Mouse (Mus musculus) telencephalon, adult 2 months (tissue): ENCODE data around the gene Dnajc22.

ENCODE experiments used
- DNase-seq: peaks from one replicate; pipeline ENCODE4 v3.0.0-alpha.2; 2011; ENCODE audit warnings: low read depth, low spot score

Gene Dnajc22

GRCm38 (mm10) chr15:99087253-99088075 is 5.5 kb upstream of the Dnajc22 start, which contains the start of gene C1ql4:
Gene C1ql4 (minus strand): TSS chr15:99087817.
- DNase-seq: no peak

- no peak for DNase-seq
Measured at GRCm38 (mm10) chr15:99088292-99088691, 4.7 kb upstream of the Dnajc22 start.

DNA sequence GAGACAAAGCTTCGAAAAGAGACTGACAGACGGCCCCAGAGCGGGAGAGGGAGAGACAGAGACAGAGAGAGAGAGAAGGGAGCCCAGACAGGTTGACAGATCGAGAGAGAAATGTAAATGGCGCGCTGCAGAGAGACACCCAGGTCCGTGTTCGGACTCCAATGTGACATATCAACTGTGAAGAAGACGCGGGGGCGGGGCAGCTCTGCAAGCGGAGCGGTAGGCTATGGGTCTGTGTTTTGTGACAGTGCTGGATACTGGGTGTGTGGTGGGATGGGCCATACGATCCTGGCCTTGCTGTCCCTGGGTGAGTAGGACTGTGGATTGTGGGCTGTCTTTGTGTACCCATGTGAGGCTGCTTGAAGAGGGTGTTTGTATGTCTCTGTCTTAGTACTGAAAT is 3.9 kb upstream of the Dnajc22 start:
- DNase-seq: no peak

GRCm38 (mm10) chr15:99093291-99094258 is 605 bp downstream of the Dnajc22 start:
- DNase-seq: no peak

DNA sequence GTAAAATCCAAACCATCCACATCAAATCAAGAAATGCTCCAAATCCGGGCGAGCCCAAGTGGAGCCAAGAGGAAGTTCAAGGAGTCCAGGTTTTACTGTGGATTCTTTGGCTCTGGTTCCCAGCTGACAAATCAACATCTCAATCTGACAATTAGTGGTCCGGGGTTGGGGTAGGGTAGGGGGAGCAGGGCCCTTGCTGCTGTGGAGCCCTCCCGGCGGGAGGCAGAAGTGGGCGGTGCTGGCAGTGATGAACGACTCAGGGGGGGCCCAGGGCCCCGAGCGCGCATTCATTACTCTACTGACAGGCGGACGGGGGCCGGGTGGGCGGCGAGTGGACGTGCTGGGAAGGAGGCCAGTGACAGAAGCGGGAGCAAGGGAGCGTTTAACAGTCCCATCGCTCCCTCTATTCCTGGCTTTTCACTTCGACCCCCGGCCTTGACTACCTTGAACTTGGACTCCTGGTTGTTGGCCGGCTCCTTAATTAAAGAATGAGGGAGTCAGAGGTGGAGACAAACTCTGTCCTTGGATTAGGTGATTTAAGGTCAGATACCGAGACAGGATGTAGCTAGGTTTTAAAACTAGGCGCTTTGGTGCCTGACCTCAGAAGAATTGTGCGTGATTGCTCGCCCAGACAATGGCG is 1.8 kb downstream of the Dnajc22 start:
- no peak for DNase-seq

- DNase-seq: no peak
Measured at GRCm38 (mm10) chr15:99095356-99095755, 2.4 kb downstream of the Dnajc22 start.

DNA sequence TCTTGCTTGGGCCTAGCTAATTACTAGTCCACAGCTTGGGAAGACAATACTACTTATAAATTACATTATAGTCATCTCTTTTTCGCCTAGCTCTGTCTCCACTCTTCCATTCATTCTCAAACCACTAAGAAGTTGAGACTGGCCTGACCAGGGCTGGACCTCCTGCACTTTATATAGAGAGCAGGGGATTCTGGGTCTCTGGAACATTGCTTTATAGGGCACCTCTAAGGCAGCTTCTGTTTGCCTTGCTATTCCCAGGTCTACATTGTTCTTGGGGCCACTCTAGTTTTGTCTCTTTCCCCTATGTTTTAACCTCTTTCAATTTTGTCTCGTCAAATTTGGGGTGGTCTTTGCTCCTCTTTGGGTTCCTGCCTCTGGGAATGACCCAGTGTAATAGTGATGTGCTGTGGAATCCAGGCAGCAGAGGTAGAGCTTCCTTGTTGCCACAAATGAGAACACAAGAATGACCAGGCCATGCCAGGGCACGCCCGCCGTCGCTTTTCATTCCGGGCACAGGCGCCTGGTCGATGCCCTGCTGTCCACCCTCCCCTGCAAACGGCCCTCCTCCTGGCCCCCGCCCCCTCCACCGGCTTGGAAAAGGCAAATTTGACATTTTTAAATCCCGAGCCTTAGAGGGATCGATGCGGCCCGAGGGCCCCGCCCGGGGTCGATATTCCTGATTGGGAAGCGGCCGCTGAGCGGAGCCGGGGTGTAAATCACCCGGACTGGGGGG is 3.3 kb downstream of the Dnajc22 start:
- no peak for DNase-seq

GRCm38 (mm10) chr15:99096831-99097500 is 4.0 kb downstream of the Dnajc22 start:
- DNase-seq: no peak

- no peak for DNase-seq
Measured at GRCm38 (mm10) chr15:99097840-99098492, 5.0 kb downstream of the Dnajc22 start.

DNA sequence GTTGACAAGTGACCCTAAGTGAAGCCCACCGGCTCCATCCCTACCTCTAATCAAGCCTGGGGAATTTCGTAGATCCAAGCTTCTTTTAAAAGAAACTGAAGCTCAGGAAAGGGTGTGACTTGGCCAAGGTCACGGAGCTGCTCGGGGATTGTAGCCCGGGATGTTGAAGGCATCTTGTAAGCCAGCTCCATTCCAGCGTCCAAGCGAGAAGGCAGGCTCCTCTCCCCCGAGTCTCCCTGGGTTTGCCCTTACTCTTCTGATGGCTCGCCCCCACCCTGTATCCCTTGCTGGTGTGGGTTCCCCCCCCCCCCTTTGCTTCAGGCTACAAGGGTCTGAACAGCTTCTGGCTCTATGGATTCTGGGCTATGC is 5.5 kb downstream of the Dnajc22 start:
- DNase-seq: no peak

- no peak for DNase-seq
Measured at GRCm38 (mm10) chr15:99099139-99099556, 6.2 kb downstream of the Dnajc22 start.

DNA sequence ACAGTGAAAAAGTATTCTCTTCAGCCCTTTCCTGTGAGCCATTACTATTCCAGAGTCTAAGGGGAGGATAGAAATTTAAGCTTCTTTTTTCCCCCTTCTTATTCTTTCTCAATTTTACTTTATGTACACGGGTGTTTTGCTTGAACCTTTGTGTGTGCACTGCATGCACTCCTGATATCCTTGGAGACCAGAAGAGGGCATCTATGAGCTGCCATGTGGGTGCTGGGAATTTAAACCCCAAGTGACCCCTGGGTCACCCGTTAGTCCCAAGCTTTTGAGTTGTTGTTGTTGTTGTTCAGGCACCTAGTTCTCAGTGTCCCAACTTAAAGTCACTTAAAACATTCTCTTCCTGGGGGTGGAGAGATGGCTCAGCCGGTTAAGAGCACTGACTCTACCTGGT is 7.0 kb downstream of the Dnajc22 start:
- DNase-seq: no peak

- DNase-seq: no peak
Measured at GRCm38 (mm10) chr15:99105238-99105637, 12.3 kb downstream of the Dnajc22 start.

- no peak for DNase-seq
Measured at GRCm38 (mm10) chr15:99107866-99108265, 14.9 kb downstream of the Dnajc22 start.

- DNase-seq: no peak
Measured at GRCm38 (mm10) chr15:99111139-99111538, 18.2 kb downstream of the Dnajc22 start.

- no peak for DNase-seq
Measured at GRCm38 (mm10) chr15:99111809-99112208, 18.8 kb downstream of the Dnajc22 start.

DNA sequence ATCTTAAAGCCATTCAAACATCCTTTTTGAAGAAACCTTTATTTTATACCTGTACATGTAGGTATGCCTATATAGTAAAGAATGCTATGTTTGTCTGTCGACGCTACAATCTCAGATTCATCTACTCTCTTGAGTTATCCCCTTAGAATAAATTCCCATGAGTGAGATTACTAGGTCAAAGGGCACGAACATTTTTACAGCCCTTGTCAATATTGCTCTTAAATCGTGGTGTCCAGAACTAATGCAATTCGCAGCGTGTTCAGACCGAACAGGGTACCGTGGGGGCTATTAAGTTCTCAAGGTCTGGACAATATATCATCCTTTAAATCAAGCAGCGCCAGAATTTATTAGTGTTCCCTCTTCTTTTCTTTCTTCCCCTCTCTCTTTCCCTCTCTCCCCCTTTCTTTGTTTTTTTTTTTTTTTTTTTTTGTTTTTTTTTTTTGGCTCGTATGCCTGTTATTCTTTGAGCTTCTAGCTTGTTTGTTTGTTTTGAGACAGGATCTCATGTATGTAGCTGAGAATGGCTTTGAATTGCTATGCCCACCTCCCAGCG is 19.9 kb downstream of the Dnajc22 start:
- no peak for DNase-seq

DNA sequence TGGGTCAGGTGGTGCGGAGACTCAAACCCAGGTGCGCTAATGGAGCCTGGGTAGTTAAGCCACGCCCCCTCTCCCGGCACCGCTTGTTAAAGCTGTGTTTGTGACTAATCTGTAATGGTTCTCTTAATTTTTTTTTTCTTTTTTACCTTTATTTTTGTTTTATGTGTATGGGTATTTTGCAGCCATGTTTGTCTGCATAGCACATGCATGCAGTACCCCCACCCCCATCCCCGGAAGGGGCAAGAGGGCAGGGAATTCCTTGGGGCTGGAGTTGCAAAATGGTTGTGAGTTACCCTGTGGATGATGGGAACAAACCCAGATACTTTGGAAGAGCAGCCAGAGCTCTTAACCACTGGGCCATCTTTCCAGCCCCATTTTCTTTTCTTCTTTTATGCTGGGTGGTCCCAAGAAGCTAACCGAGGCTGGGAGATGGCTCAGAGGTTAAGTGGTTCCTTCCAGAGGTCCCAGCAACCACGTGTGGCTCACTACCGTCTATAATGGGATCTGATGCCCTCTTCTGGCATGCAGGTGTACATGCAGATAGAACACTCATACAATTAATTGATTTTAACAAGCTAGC is 20.5 kb downstream of the Dnajc22 start:
- no peak for DNase-seq

- no peak for DNase-seq
Measured at GRCm38 (mm10) chr15:99114312-99115064, 21.5 kb downstream of the Dnajc22 start.
